13 mouse cellular contexts compared by ENCODE assay signal in genomic region chr12:13575605-13576600, GRCm38 (mm10).
DNase-seq lines count a peak whose midpoint lies in the region; ATAC-seq lines count a peak whose summit lies in the region.
"Had no signal": no experiment of that assay in that cellular context is flagged by ENCODE, and none has a peak within 500 bp of the region (broad histone marks: within the 10 kb centered on the region; RNA-seq: fewer than 3 reads in every experiment).

No protein-coding gene starts in this region.

- DNase-seq in heart, adult 11 months = peak; percentile 55
- no peak for DNase-seq in heart, postnatal 4 days
- DNase-seq in right cerebral cortex, adult 18-20 months = peak; percentile 38
- DNase-seq in right cerebral cortex, postnatal 25 days = no peak
- no peak for DNase-seq in embryonic facial prominence, embryonic 14.5 days (ENCODE audit: low spot score)
- peak; percentile 42 for DNase-seq in telencephalon, adult 2 months (ENCODE audit: low read depth, low spot score)
- DNase-seq in spleen, postnatal 36 days (ENCODE audit: low spot score in 2 of 2) = no peak
- DNase-seq in cerebellum, adult 11 months = no peak
- DNase-seq: cerebellum, postnatal 25 days; gastrocnemius, postnatal 10 days; lung, embryonic 14.5 days had no signal

- H3K27me3 ChIP-seq in embryonic facial prominence, embryonic 14.5 days (replicated peaks; ENCODE audit: control insufficient read depth, insufficient read depth, low read length) = no peaks in the 10 kb centered on the region
- H3K27me3 ChIP-seq: stomach, embryonic 15.5 days had no signal

- no peak overlapping the region for H3K27ac ChIP-seq in embryonic facial prominence, embryonic 14.5 days (replicated peaks; ENCODE audit: low read depth, low read length)
- H3K27ac ChIP-seq: stomach, embryonic 15.5 days had no signal

- no peak overlapping the region for H3K9ac ChIP-seq in embryonic facial prominence, embryonic 14.5 days (ENCODE audit: low read depth, low read length)
- H3K9ac ChIP-seq: lung, embryonic 14.5 days; stomach, embryonic 15.5 days had no signal

- 0 out of 2 replicates have a peak, but pooled peaks have one; percentile 33 for ATAC-seq in embryonic facial prominence, embryonic 14.5 days (ENCODE audit: low read depth)

- no peak overlapping the region for H3K4me3 ChIP-seq in embryonic facial prominence, embryonic 14.5 days (ENCODE audit: low read depth, low read length)
- H3K4me3 ChIP-seq: erythroblast, embryonic 14.5 days; stomach, embryonic 15.5 days had no signal

- H3K4me2 ChIP-seq in embryonic facial prominence, embryonic 14.5 days (ENCODE audit: low read depth, low read length) = no peak overlapping the region
- H3K4me2 ChIP-seq: lung, embryonic 14.5 days; stomach, embryonic 15.5 days had no signal

- peaks cover 5% of the 10 kb centered on the region; the same call in 1 of the 2 replicates for H3K4me1 ChIP-seq in embryonic facial prominence, embryonic 14.5 days (ENCODE audit: control insufficient read depth, insufficient read depth, low read length)

- WGBS in embryonic facial prominence, embryonic 14.5 days = 87% methylated on average over 5 of the region's 5 CpGs

- H3K9me3 ChIP-seq in embryonic facial prominence, embryonic 14.5 days (ENCODE audit: control insufficient read depth, low read length) = no peaks in the 10 kb centered on the region
- H3K9me3 ChIP-seq: stomach, embryonic 15.5 days had no signal

- no peaks in the 10 kb centered on the region for H3K36me3 ChIP-seq in embryonic facial prominence, embryonic 14.5 days (ENCODE audit: control insufficient read depth, insufficient read depth, low read length)
- H3K36me3 ChIP-seq: stomach, embryonic 15.5 days had no signal

Comparison
In these comparisons a context has a peak if more than half of its experiments do, and no peak if none do; other contexts are left out.
1. DNase-seq: peak in heart, adult 11 months (single experiment), right cerebral cortex, adult 18-20 months (single experiment) and telencephalon, adult 2 months (single experiment); none in heart, postnatal 4 days (single experiment), right cerebral cortex, postnatal 25 days (single experiment), embryonic facial prominence, embryonic 14.5 days (single experiment), spleen, postnatal 36 days (0 of 2) and cerebellum, adult 11 months (single experiment).